Mouse (Mus musculus): Measurements from ENCODE around the gene Dmpk. TPM values are rescaled to one million over a fixed set of nuclear protein-coding genes. Genes with fewer than 3 reads are reported as not detected.

Gene Dmpk
- polyA plus RNA-seq, 1 experiment = 75.4 TPM

- Histone ChIP-seq H3K4me1 (ENCODE audit: control insufficient read depth, insufficient read depth, low read length) (no peaks in the 10 kb centered on the region; the same call in 1 of the 2 replicates), H3K27ac (ENCODE audit: insufficient read depth, low read length) (peak overlapping the region; percentile 63), H3K4me3 (ENCODE audit: insufficient read depth, low read length) (no peak overlapping the region)
- TF ChIP-seq POLR2A (IDR thresholded peaks at IDR 0.05; ENCODE audit: low read depth, low read length) (no peak), CTCF (IDR thresholded peaks at IDR 0.05; ENCODE audit: borderline replicate concordance, insufficient read depth, low read length) (no peak)
These were observed 553 bp upstream of the Dmpk start for GRCm38 (mm10) chr7:19083096-19083495.

- Histone ChIP-seq H3K27ac (ENCODE audit: insufficient read depth, low read length) (peak overlapping the region; percentile 32), H3K4me1 (ENCODE audit: control insufficient read depth, insufficient read depth, low read length) (no peaks in the 10 kb centered on the region; the same call in 1 of the 2 replicates), H3K4me3 (ENCODE audit: insufficient read depth, low read length) (no peak overlapping the region; the same call in 1 of the 2 replicates)
- TF ChIP-seq POLR2A (IDR thresholded peaks at IDR 0.05; ENCODE audit: low read depth, low read length) (peak; percentile 21; the same call in 1 of the 2 replicates), CTCF (IDR thresholded peaks at IDR 0.05; ENCODE audit: borderline replicate concordance, insufficient read depth, low read length) (no peak)
These were observed 675 bp downstream of the Dmpk start for GRCm38 (mm10) chr7:19084277-19084771.

- Histone ChIP-seq H3K4me1 (ENCODE audit: control insufficient read depth, insufficient read depth, low read length) (no peaks in the 10 kb centered on the region; the same call in 1 of the 2 replicates), H3K27ac (ENCODE audit: insufficient read depth, low read length) (peak overlapping the region; percentile 32), H3K4me3 (ENCODE audit: insufficient read depth, low read length) (no peak overlapping the region)
- TF ChIP-seq CTCF (IDR thresholded peaks at IDR 0.05; ENCODE audit: borderline replicate concordance, insufficient read depth, low read length) (no peak), POLR2A (IDR thresholded peaks at IDR 0.05; ENCODE audit: low read depth, low read length) (no peak)
These were observed 1.3 kb downstream of the Dmpk start for GRCm38 (mm10) chr7:19084921-19085473.

- Histone ChIP-seq H3K27ac (ENCODE audit: insufficient read depth, low read length) (peak overlapping the region; percentile 32), H3K4me1 (ENCODE audit: control insufficient read depth, insufficient read depth, low read length) (no peaks in the 10 kb centered on the region; the same call in 1 of the 2 replicates), H3K4me3 (ENCODE audit: insufficient read depth, low read length) (no peak overlapping the region)
- TF ChIP-seq POLR2A (IDR thresholded peaks at IDR 0.05; ENCODE audit: low read depth, low read length) (no peak), CTCF (IDR thresholded peaks at IDR 0.05; ENCODE audit: borderline replicate concordance, insufficient read depth, low read length) (no peak)
These were observed 1.8 kb downstream of the Dmpk start for GRCm38 (mm10) chr7:19085495-19085894.

GRCm38 (mm10) chr7:19086042-19086441 lies 2.4 kb downstream of the Dmpk start:
- no peak overlapping the region for H3K27ac ChIP-seq (ENCODE audit: insufficient read depth, low read length)
- peak; percentile 42; the same call in 1 of the 2 replicates for TF ChIP-seq POLR2A (IDR thresholded peaks at IDR 0.05; ENCODE audit: low read depth, low read length)
- no peak for TF ChIP-seq CTCF (IDR thresholded peaks at IDR 0.05; ENCODE audit: borderline replicate concordance, insufficient read depth, low read length)
- no peak overlapping the region for H3K4me3 ChIP-seq (ENCODE audit: insufficient read depth, low read length)
- no peaks in the 10 kb centered on the region; the same call in 1 of the 2 replicates for H3K4me1 ChIP-seq (ENCODE audit: control insufficient read depth, insufficient read depth, low read length)

GRCm38 (mm10) chr7:19086760-19087159 lies 3.1 kb downstream of the Dmpk start:
- no peak overlapping the region for H3K4me3 ChIP-seq (ENCODE audit: insufficient read depth, low read length)
- TF ChIP-seq POLR2A (IDR thresholded peaks at IDR 0.05; ENCODE audit: low read depth, low read length) = no peak
- no peak for TF ChIP-seq CTCF (IDR thresholded peaks at IDR 0.05; ENCODE audit: borderline replicate concordance, insufficient read depth, low read length)
- H3K27ac ChIP-seq (ENCODE audit: insufficient read depth, low read length) = no peak overlapping the region
- H3K4me1 ChIP-seq (ENCODE audit: control insufficient read depth, insufficient read depth, low read length) = no peaks in the 10 kb centered on the region; the same call in 1 of the 2 replicates

GRCm38 (mm10) chr7:19088813-19089212 lies 5.2 kb downstream of the Dmpk start:
- TF ChIP-seq POLR2A (IDR thresholded peaks at IDR 0.05; ENCODE audit: low read depth, low read length) = no peak
- TF ChIP-seq CTCF (IDR thresholded peaks at IDR 0.05; ENCODE audit: borderline replicate concordance, insufficient read depth, low read length) = peak; percentile 75
- H3K4me1 ChIP-seq (ENCODE audit: control insufficient read depth, insufficient read depth, low read length) = 0 out of 2 replicates have a peak, but pooled peaks cover 2% of the 10 kb centered on the region
- H3K27ac ChIP-seq (ENCODE audit: insufficient read depth, low read length) = no peak overlapping the region
- no peak overlapping the region for H3K4me3 ChIP-seq (ENCODE audit: insufficient read depth, low read length)

GRCm38 (mm10) chr7:19091913-19092312 lies 8.3 kb downstream of the Dmpk start:
- 0 out of 2 replicates have a peak, but pooled peaks cover 2% of the 10 kb centered on the region for H3K4me1 ChIP-seq (ENCODE audit: control insufficient read depth, insufficient read depth, low read length)
- H3K4me3 ChIP-seq (ENCODE audit: insufficient read depth, low read length) = no peak overlapping the region
- no peak for TF ChIP-seq CTCF (IDR thresholded peaks at IDR 0.05; ENCODE audit: borderline replicate concordance, insufficient read depth, low read length)
- no peak for TF ChIP-seq POLR2A (IDR thresholded peaks at IDR 0.05; ENCODE audit: low read depth, low read length)
- H3K27ac ChIP-seq (ENCODE audit: insufficient read depth, low read length) = no peak overlapping the region

GRCm38 (mm10) chr7:19092381-19093173 lies 8.9 kb downstream of the Dmpk start:
- Histone ChIP-seq H3K27ac (ENCODE audit: insufficient read depth, low read length) (peak overlapping the region; percentile 69), H3K4me1 (ENCODE audit: control insufficient read depth, insufficient read depth, low read length) (0 out of 2 replicates have a peak, but pooled peaks cover 2% of the 10 kb centered on the region), H3K4me3 (ENCODE audit: insufficient read depth, low read length) (no peak overlapping the region)

More at GRCm38 (mm10) chr7:19092381-19093173, 8.9 kb downstream of the Dmpk start:
- TF ChIP-seq POLR2A (IDR thresholded peaks at IDR 0.05; ENCODE audit: low read depth, low read length) (peak; percentile 54), CTCF (IDR thresholded peaks at IDR 0.05; ENCODE audit: borderline replicate concordance, insufficient read depth, low read length) (no peak)

All from embryonic fibroblast, embryonic 13.5 days (primary cell).